Comparison of ENCODE assay signal across 24 mouse cellular contexts in genomic region chr13:31704199-31704598, GRCm38 (mm10).
DNase-seq lines count a peak whose midpoint lies in the region; ATAC-seq lines count a peak whose summit lies in the region.
"Had no signal": no experiment of that assay in that cellular context is flagged by ENCODE, and none has a peak within 500 bp of the region (broad histone marks: within the 10 kb centered on the region; RNA-seq: fewer than 3 reads in every experiment).

No protein-coding gene starts in this region.

- H3K27me3 ChIP-seq in heart, embryonic 12.5 days (replicated peaks) = no peaks in the 10 kb centered on the region
- no peaks in the 10 kb centered on the region for H3K27me3 ChIP-seq in heart, embryonic 14.5 days (ENCODE audit: control insufficient read depth, insufficient read depth, low read length)
- no peaks in the 10 kb centered on the region for H3K27me3 ChIP-seq in heart, embryonic 16.5 days (ENCODE audit: control insufficient read depth, insufficient read depth, low read length)
- no peaks in the 10 kb centered on the region for H3K27me3 ChIP-seq in heart, embryonic 11.5 days (ENCODE audit: control insufficient read depth, insufficient read depth, low read length)
- H3K27me3 ChIP-seq: CH12.LX; embryonic facial prominence, embryonic 12.5 days; forebrain, embryonic 13.5 days; forebrain, embryonic 15.5 days had no signal

- no peaks in the 10 kb centered on the region for H3K36me3 ChIP-seq in heart, embryonic 12.5 days
- no peaks in the 10 kb centered on the region for H3K36me3 ChIP-seq in heart, embryonic 14.5 days (ENCODE audit: control insufficient read depth, insufficient read depth, low read length)
- no peaks in the 10 kb centered on the region for H3K36me3 ChIP-seq in heart, embryonic 16.5 days (ENCODE audit: control insufficient read depth, insufficient read depth)
- H3K36me3 ChIP-seq in heart, embryonic 11.5 days (ENCODE audit: control insufficient read depth, insufficient read depth, low read length) = no peaks in the 10 kb centered on the region
- H3K36me3 ChIP-seq: embryonic facial prominence, embryonic 10.5 days; embryonic facial prominence, embryonic 12.5 days; forebrain, embryonic 15.5 days; G1E had no signal

- H3K4me1 ChIP-seq in heart, embryonic 12.5 days (replicated peaks) = no peaks in the 10 kb centered on the region
- H3K4me1 ChIP-seq in heart, embryonic 14.5 days (ENCODE audit: control insufficient read depth in 2 of 2, insufficient read depth in 2 of 2, low read length in 2 of 2) = peaks cover 0 to 2% of the 10 kb centered on the region in 2 experiments; a peak in 1 of 4 replicates
- no peaks in the 10 kb centered on the region for H3K4me1 ChIP-seq in heart, embryonic 16.5 days (ENCODE audit: control insufficient read depth, insufficient read depth, low read length)
- H3K4me1 ChIP-seq in heart, embryonic 11.5 days (ENCODE audit: control insufficient read depth, insufficient read depth, low read length) = no peaks in the 10 kb centered on the region
- H3K4me1 ChIP-seq: embryonic facial prominence, embryonic 10.5 days; embryonic facial prominence, embryonic 12.5 days; forebrain, embryonic 13.5 days; forebrain, embryonic 15.5 days had no signal

- H3K9me3 ChIP-seq in heart, embryonic 12.5 days (replicated peaks) = no peaks in the 10 kb centered on the region
- no peaks in the 10 kb centered on the region for H3K9me3 ChIP-seq in heart, embryonic 14.5 days (ENCODE audit: control insufficient read depth, low read length)
- H3K9me3 ChIP-seq in heart, embryonic 16.5 days (replicated peaks; ENCODE audit: control insufficient read depth, low read length) = no peaks in the 10 kb centered on the region
- no peaks in the 10 kb centered on the region for H3K9me3 ChIP-seq in heart, embryonic 11.5 days (replicated peaks; ENCODE audit: control insufficient read depth, low read length)
- H3K9me3 ChIP-seq: embryonic facial prominence, embryonic 10.5 days; embryonic facial prominence, embryonic 12.5 days; forebrain, embryonic 13.5 days; forebrain, embryonic 15.5 days; G1E had no signal

- H3K27ac ChIP-seq in heart, embryonic 12.5 days (ENCODE audit: poor library complexity, severe bottlenecking) = 0 out of 2 replicates have a peak overlapping the region, but pooled peaks have one; percentile 50
- peak overlapping the region in 1 of 2 experiments; percentile 44; a peak in 3 of 4 replicates for H3K27ac ChIP-seq in heart, embryonic 14.5 days (replicated peaks in 1 of 2; ENCODE audit: control insufficient read depth in 1 of 2, insufficient read depth in 1 of 2, low read depth in 2 of 2, low read length in 2 of 2)
- no peak overlapping the region for H3K27ac ChIP-seq in heart, embryonic 16.5 days (ENCODE audit: low read length)
- no peak overlapping the region for H3K27ac ChIP-seq in heart, embryonic 11.5 days (ENCODE audit: low read depth, low read length)
- H3K27ac ChIP-seq: embryonic facial prominence, embryonic 10.5 days; embryonic facial prominence, embryonic 12.5 days; forebrain, embryonic 13.5 days; forebrain, embryonic 15.5 days had no signal

- intact Hi-C loops in heart, postnatal 36 days (cut with DNase I) = no loop called here

- ATAC-seq in heart, embryonic 12.5 days (ENCODE audit: insufficient number of reproducible peaks, low FRiP score) = peak; percentile 71
- ATAC-seq in heart, embryonic 14.5 days (ENCODE audit: insufficient number of reproducible peaks, insufficient read depth, low FRiP score, low read depth) = peak; percentile 73
- peak; percentile 84 for ATAC-seq in heart, embryonic 16.5 days (replicated peaks; ENCODE audit: extremely low read depth, insufficient read depth, low FRiP score)
- ATAC-seq in heart, embryonic 11.5 days (replicated peaks; ENCODE audit: insufficient number of reproducible peaks, low FRiP score, low TSS enrichment) = no peak; the same call in 1 of the 2 replicates
- ATAC-seq: activated CD4-positive, CD25-positive, alpha-beta regulatory T cell, adult 4 months; CD4-positive, CD25-positive, alpha-beta regulatory T cell, adult 4 months; forebrain, embryonic 13.5 days; forebrain, embryonic 15.5 days; Patski had no signal

- no peak overlapping the region for H3K9ac ChIP-seq in heart, embryonic 12.5 days
- no peak overlapping the region for H3K9ac ChIP-seq in heart, embryonic 14.5 days (ENCODE audit: low read length)
- no peak overlapping the region for H3K9ac ChIP-seq in heart, embryonic 16.5 days (ENCODE audit: low read length)
- no peak overlapping the region for H3K9ac ChIP-seq in heart, embryonic 11.5 days (ENCODE audit: low read depth, low read length)
- H3K9ac ChIP-seq: embryonic facial prominence, embryonic 12.5 days; forebrain, embryonic 13.5 days; forebrain, embryonic 15.5 days had no signal

- no peak overlapping the region for H3K4me2 ChIP-seq in heart, embryonic 12.5 days
- H3K4me2 ChIP-seq in heart, embryonic 14.5 days (ENCODE audit: low read length) = no peak overlapping the region
- H3K4me2 ChIP-seq in heart, embryonic 16.5 days (ENCODE audit: low read depth, low read length) = no peak overlapping the region
- no peak overlapping the region for H3K4me2 ChIP-seq in heart, embryonic 11.5 days
- H3K4me2 ChIP-seq: embryonic facial prominence, embryonic 12.5 days; forebrain, embryonic 13.5 days; forebrain, embryonic 15.5 days had no signal

- no peak overlapping the region for H3K4me3 ChIP-seq in heart, embryonic 12.5 days
- no peak overlapping the region for H3K4me3 ChIP-seq in heart, embryonic 14.5 days (ENCODE audit: control insufficient read depth in 1 of 2, insufficient read depth in 1 of 2, low read depth in 1 of 2, low read length in 2 of 2)
- no peak overlapping the region for H3K4me3 ChIP-seq in heart, embryonic 16.5 days (ENCODE audit: low read length)
- H3K4me3 ChIP-seq in heart, embryonic 11.5 days (ENCODE audit: low read depth, low read length) = no peak overlapping the region
- H3K4me3 ChIP-seq: embryonic facial prominence, embryonic 10.5 days; embryonic facial prominence, embryonic 12.5 days; forebrain, embryonic 13.5 days; forebrain, embryonic 15.5 days had no signal

- WGBS in heart, embryonic 12.5 days = 47% methylated on average over 1 of the region's 1 CpGs
- 60% methylated on average over 1 of the region's 1 CpGs for WGBS in heart, embryonic 14.5 days
- WGBS in heart, embryonic 16.5 days = 75% methylated on average over 1 of the region's 1 CpGs
- 59% methylated on average over 1 of the region's 1 CpGs for WGBS in heart, embryonic 11.5 days (ENCODE audit: insufficient replicate concordance)

- no peak for DNase-seq in heart, postnatal 36 days
- DNase-seq in heart, adult 8-10 months (ENCODE audit: low spot score) = no peak
- DNase-seq: adrenal gland, adult 8-10 months; adrenal gland, postnatal 14 days; adrenal gland, postnatal 36 days; B cell, adult 2 months; cerebellum, adult 11-12 months; cerebellum, adult 2 months; cerebellum, adult 9-10 months; cerebellum, postnatal 10 days; cerebellum, postnatal 25 days had no signal
